Mouse (Mus musculus): Measurements from ENCODE around the gene Gm5148. TPM values are rescaled to one million over a fixed set of nuclear protein-coding genes. Genes with fewer than 3 reads are reported as not detected.

The Gm5148 gene
- total and polyA plus RNA-seq, 3 experiments = 1.0 to 147 TPM; not detected in 1

DNA sequence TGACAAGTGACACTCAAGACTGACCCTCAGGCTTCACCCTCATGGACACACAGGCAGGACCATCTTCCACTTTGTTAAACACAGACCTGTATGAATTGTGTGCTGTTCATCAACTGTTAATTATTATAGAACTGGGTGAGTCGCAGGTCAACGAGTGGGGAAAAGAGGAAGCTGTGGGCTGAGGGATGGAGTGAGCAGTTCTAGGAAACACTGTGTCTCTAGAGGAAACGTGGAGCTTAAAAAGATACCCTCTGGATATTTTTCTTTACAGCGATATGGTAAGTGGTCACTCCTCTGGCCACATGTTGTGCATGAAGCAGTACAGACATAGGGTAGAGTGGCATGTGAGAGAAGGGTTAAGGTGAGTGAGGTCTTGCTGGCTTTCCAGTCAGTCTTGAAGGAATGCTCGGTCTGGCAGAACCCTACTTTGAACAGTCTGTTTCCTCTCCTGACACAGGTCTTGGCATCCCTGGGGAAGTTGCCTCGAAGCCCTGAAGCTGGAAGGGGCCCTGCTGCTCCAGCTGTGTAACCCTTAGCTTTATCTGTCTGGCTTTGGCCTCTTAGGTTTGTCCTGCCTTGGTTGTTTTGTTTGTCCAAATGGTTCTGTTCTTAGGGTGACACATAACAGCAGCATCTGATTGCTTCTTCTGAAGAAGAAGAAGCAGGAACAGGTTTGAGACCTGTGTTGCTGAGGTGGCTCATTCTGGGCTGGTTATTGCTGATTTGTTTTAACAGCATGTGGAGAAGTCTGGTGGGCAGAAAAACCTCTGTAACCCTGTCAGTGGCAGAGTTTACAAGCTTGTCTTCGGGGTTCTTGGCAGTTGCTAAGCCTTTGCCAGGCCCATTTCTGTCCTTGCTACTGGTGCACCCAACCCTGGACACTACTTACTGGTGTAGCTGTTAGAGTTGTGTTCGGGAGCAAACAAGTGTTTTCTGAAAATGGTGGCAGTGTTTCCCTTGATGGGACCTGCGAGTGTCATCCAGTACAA, 4.1 kb upstream of the Gm5148 start (continued):
- TF ChIP-seq NELFE (IDR thresholded peaks at IDR 0.05; ENCODE audit: low read depth, low read length) = no peak
- no peak for TF ChIP-seq TAL1 (IDR thresholded peaks at IDR 0.05; ENCODE audit: low read length)
- TF ChIP-seq USF2 (IDR thresholded peaks at IDR 0.05; ENCODE audit: borderline replicate concordance in 1 of 2, insufficient read depth in 1 of 2, low read depth in 1 of 2, low read length in 2 of 2) = no peak
- no peak for TF ChIP-seq TCF12 (IDR thresholded peaks at IDR 0.05; ENCODE audit: low read depth, low read length)
- TF ChIP-seq MAZ (IDR thresholded peaks at IDR 0.05; ENCODE audit: low read depth, low read length) = no peak; the same call in 1 of the 2 replicates

DNA sequence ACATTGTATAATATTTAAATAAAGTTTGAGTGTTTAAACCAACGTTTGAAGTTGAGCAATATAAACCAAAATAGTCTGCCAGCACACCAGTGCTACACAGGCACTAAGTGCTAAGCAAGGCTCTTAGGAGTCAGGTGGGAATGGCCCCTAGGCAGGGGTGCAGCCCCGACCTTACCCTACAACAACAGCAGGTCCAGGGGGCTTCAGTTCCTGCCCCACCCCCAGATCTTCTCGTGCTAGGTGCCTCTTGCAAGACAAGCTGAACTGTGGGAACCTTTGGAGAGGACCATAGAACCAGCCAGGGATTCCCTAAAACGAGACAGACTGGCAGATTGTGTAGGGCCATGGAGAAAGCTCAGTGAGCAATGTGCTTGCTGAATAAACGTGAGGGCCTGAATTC, 3.1 kb upstream of the Gm5148 start:
- Histone ChIP-seq H3K27ac (ENCODE audit: control insufficient read depth, low read depth, low read length) (no peak overlapping the region), H3K27me3 (ENCODE audit: control insufficient read depth in 1 of 2, insufficient read depth in 2 of 2, low read length in 2 of 2) (no peaks in the 10 kb centered on the region), H3K36me3 (ENCODE audit: control insufficient read depth in 1 of 2, insufficient read depth in 2 of 2, low read length in 2 of 2) (peaks cover 0 to 22% of the 10 kb centered on the region in 2 experiments; a peak in 2 of 4 replicates), H3K4me1 (ENCODE audit: control insufficient read depth in 1 of 2, insufficient read depth in 2 of 2, low read length in 2 of 2) (peaks cover 11 to 41% of the 10 kb centered on the region in 2 experiments), H3K9me3 (replicated peaks; ENCODE audit: insufficient read depth, low read length) (no peaks in the 10 kb centered on the region), H3K9ac (ENCODE audit: control insufficient read depth, low read depth, low read length, poor library complexity, severe bottlenecking) (no peak overlapping the region), H3K4me3 (ENCODE audit: control insufficient read depth in 1 of 2, insufficient read depth in 1 of 2, low read depth in 2 of 2, low read length in 2 of 2) (no peak overlapping the region), H3K79me2 (ENCODE audit: control insufficient read depth, insufficient read depth, low read length, poor library complexity) (no peaks in the 10 kb centered on the region)
- DNase-seq (ENCODE audit: low read depth, low spot score) = no peak
- TF ChIP-seq RAD21 (IDR thresholded peaks at IDR 0.05; ENCODE audit: low read depth, low read length) = no peak
- TF ChIP-seq CTCF (IDR thresholded peaks at IDR 0.05 in 2 of 3, conservative IDR thresholded peaks at IDR 0.05 in 1 of 3; ENCODE audit: control insufficient read depth in 1 of 3, insufficient read depth in 1 of 3, low read depth in 2 of 3, low read length in 3 of 3, poor library complexity in 1 of 3, severe bottlenecking in 1 of 3) = no peak
- no peak for TF ChIP-seq CHD2 (IDR thresholded peaks at IDR 0.05; ENCODE audit: low read length)
- no peak for TF ChIP-seq MAX (IDR thresholded peaks at IDR 0.05; ENCODE audit: low read length)
- TF ChIP-seq POLR2AphosphoS5 (IDR thresholded peaks at IDR 0.05; ENCODE audit: borderline replicate concordance, low read depth, low read length) = no peak
- no peak for TF ChIP-seq ZMIZ1 (IDR thresholded peaks at IDR 0.05; ENCODE audit: low read depth, low read length)
- TF ChIP-seq MAFK (IDR thresholded peaks at IDR 0.05; ENCODE audit: borderline replicate concordance, low read depth, low read length) = no peak
- TF ChIP-seq USF2 (IDR thresholded peaks at IDR 0.05; ENCODE audit: borderline replicate concordance in 1 of 2, insufficient read depth in 1 of 2, low read depth in 1 of 2, low read length in 2 of 2) = no peak
- TF ChIP-seq TBP (IDR thresholded peaks at IDR 0.05; ENCODE audit: low read depth, low read length) = no peak
- TF ChIP-seq POLR2AphosphoS2 (IDR thresholded peaks at IDR 0.05; ENCODE audit: low read length) = no peak
- no peak for TF ChIP-seq KAT2A (conservative IDR thresholded peaks at IDR 0.05; ENCODE audit: low read depth, low read length)
- no peak for TF ChIP-seq SMC3 (IDR thresholded peaks at IDR 0.05; ENCODE audit: low read depth, low read length)
- no peak for TF ChIP-seq RCOR1 (IDR thresholded peaks at IDR 0.05; ENCODE audit: low read depth, low read length)
- no peak for TF ChIP-seq MYB (IDR thresholded peaks at IDR 0.05; ENCODE audit: low read depth, low read length)

All from MEL (cell line).